Mouse (Mus musculus) stomach, embryonic 14.5 days (tissue): Measurements from ENCODE around the gene Csl. TPM values are rescaled to one million over a fixed set of nuclear protein-coding genes. Genes with fewer than 3 reads are reported as not detected.

Experiments used
- ATAC-seq: fragments of 200-750 bp; cut with Nextera tagmentation; 2 replicates; pipeline ENCODE4 v1.8.0; 2017; ENCODE audit warnings: low read depth, moderate TSS enrichment; ENCODE audit not compliant: insufficient number of reproducible peaks, insufficient read depth, low FRiP score
- H3K27ac ChIP-seq: fragments of 300-500 bp; sonication (generic); 2 replicates; pipeline ENCODE4 v1.5.1; 2014; ENCODE audit warnings: mild to moderate bottlenecking, low read length, moderate library complexity, mixed read lengths
- H3K27me3 ChIP-seq: fragments of 300-500 bp; sonication (generic); 2 replicates; pipeline ENCODE4 v1.6.1; 2014; ENCODE audit warnings: low read length, control low read depth, mixed read lengths; ENCODE audit not compliant: control insufficient read depth, insufficient read depth
- H3K36me3 ChIP-seq: fragments of 300-500 bp; sonication (generic); 2 replicates; pipeline ENCODE4 v1.6.1; 2014; ENCODE audit warnings: mild to moderate bottlenecking, control low read depth, low read length, moderate library complexity, mixed read lengths; ENCODE audit not compliant: control insufficient read depth, insufficient read depth
- H3K4me1 ChIP-seq: fragments of 300-500 bp; sonication (generic); 2 replicates; pipeline ENCODE4 v1.6.1; 2014; ENCODE audit warnings: low read length, control low read depth, mixed read lengths; ENCODE audit not compliant: control insufficient read depth, insufficient read depth
- H3K4me2 ChIP-seq: fragments of 300-500 bp; sonication (generic); replicated peaks from 2 replicates; pipeline ENCODE4 v1.6.1; 2014; ENCODE audit warnings: low read depth, low read length, control low read depth
- H3K4me3 ChIP-seq: fragments of 300-500 bp; sonication (generic); 2 replicates; pipeline ENCODE4 v1.5.1; 2014; ENCODE audit warnings: low read depth, low read length, control low read depth
- H3K9ac ChIP-seq: fragments of 300-500 bp; sonication (generic); replicated peaks from 2 replicates; pipeline ENCODE4 v1.6.1; 2014; ENCODE audit warnings: low read depth, mild to moderate bottlenecking, control low read depth, low read length, moderate library complexity, mixed read lengths
- H3K9me3 ChIP-seq: fragments of 300-500 bp; sonication (generic); 2 replicates; pipeline ENCODE4 v1.6.1; 2016; ENCODE audit warnings: low read depth, low read length, control low read depth; ENCODE audit not compliant: control insufficient read depth
- WGBS: fragments of 180-500 bp; shearing (Covaris S2); extraction: QIAGEN DNeasy Blood & Tissue Kit; methylation state at CpG from one replicate; pipeline ENCODE4 v1.1.7; 2014; 5-methylcytosine and 5-hydroxymethylcytosine counted together
- polyA plus RNA-seq: library from polyadenylated mRNA; unstranded; fragments of >200 nt; fragmentation: Nextera tagmentation; extraction: Ambion mirVana; gene quantifications from 2 replicates; pipeline ENCODE4 v1.2.1, GENCODE M21; 2014

The Csl gene
- polyA plus RNA-seq, 1 experiment from 2014 or later: not detected

DNA sequence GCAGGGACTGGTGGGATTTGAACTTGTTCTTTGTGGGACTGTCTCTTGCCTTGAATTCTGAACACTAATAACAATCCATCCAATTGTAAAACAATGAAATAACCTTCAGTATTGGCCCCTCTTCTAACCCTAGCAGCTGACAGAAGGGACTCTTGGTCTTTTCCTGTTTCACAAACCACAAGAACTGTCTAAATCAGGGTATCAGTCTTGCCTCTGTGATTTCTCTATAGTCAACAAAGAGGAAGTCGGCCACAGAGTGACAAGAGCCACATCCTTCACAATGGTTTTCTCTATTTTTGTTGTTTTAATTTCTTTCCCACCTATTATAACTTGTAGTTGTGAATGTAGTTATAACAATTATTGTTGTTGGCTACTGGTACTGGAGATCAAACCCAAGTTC lies 47.9 kb downstream of the Csl start:
- Histone ChIP-seq H3K4me1 (no peaks in the 10 kb centered on the region), H3K4me3 (no peak overlapping the region), H3K9ac (no peak overlapping the region), H3K27me3 (no peaks in the 10 kb centered on the region), H3K36me3 (no peaks in the 10 kb centered on the region), H3K9me3 (no peaks in the 10 kb centered on the region), H3K27ac (no peak overlapping the region), H3K4me2 (no peak overlapping the region)
- 78% methylated on average over 1 of the region's 1 CpGs for WGBS
- ATAC-seq: no peak
